Mouse (Mus musculus) limb, embryonic 12.5 days (tissue): ENCODE data around the gene Adamtsl4. TPM values are rescaled to one million over a fixed set of nuclear protein-coding genes. Genes with fewer than 3 reads are reported as not detected.
"Not testable (repeated sequence)": the region's sequence is repeated elsewhere in the genome, so short reads cannot be mapped to it uniquely, and the experiment has no call there.

ENCODE experiments used
- ATAC-seq: fragments of 200-750 bp; cut with Nextera tagmentation; 2 replicates; pipeline ENCODE4 v1.8.0; 2017; ENCODE audit warnings: low read depth, moderate TSS enrichment; ENCODE audit not compliant: insufficient number of reproducible peaks, insufficient read depth, low FRiP score, low TSS enrichment
- H3K27ac ChIP-seq: fragments of 300-500 bp; sonication (generic); 2 replicates; pipeline ENCODE4 v1.5.1; 2016; ENCODE audit warnings: mild to moderate bottlenecking, moderate library complexity
- H3K27me3 ChIP-seq: fragments of 300-500 bp; sonication (generic); 2 replicates; pipeline ENCODE4 v1.6.1; 2016; ENCODE audit warnings: mild to moderate bottlenecking, moderate library complexity
- H3K36me3 ChIP-seq: fragments of 300-500 bp; sonication (generic); 2 replicates; pipeline ENCODE4 v1.6.1; 2016; ENCODE audit warnings: mild to moderate bottlenecking, moderate library complexity
- H3K4me1 ChIP-seq: fragments of 300-500 bp; sonication (generic); replicated peaks from 2 replicates; pipeline ENCODE4 v1.6.1; 2016
- H3K4me2 ChIP-seq: fragments of 300-500 bp; sonication (generic); 2 replicates; pipeline ENCODE4 v1.6.1; 2016; ENCODE audit warnings: mild to moderate bottlenecking, moderate library complexity
- H3K4me3 ChIP-seq: fragments of 300-500 bp; sonication (generic); replicated peaks from 2 replicates; pipeline ENCODE4 v1.5.1; 2016; ENCODE audit warnings: mild to moderate bottlenecking
- H3K9ac ChIP-seq: fragments of 300-500 bp; sonication (generic); replicated peaks from 2 replicates; pipeline ENCODE4 v1.6.1; 2016; ENCODE audit warnings: mild to moderate bottlenecking, moderate library complexity
- H3K9me3 ChIP-seq: fragments of 300-500 bp; sonication (generic); 2 replicates; pipeline ENCODE4 v1.6.1; 2016; ENCODE audit warnings: mild to moderate bottlenecking, moderate library complexity
- WGBS: fragments of 180-500 bp; shearing (Covaris S2); methylation state at CpG from one replicate; pipeline ENCODE4 v1.1.7; 2016; 5-methylcytosine and 5-hydroxymethylcytosine counted together
- polyA plus RNA-seq: library from polyadenylated mRNA; unstranded; fragments of >200 nt; fragmentation: Nextera tagmentation; extraction: Ambion mirVana; gene quantifications from 2 replicates; pipeline ENCODE4 v1.2.1, GENCODE M21; 2016

Adamtsl4 gene
- polyA plus RNA-seq, 1 experiment from 2014 or later: 0.71 TPM

GRCm38 (mm10) chr3:95658868-95659712 is 28.6 kb downstream of the Adamtsl4 start:
- Histone ChIP-seq H3K27ac (peak overlapping the region; percentile 99), H3K9ac (peak overlapping the region; percentile 99), H3K36me3 (peaks cover 39% of the 10 kb centered on the region), H3K4me3 (peak overlapping the region; percentile 99), H3K4me2 (peak overlapping the region; percentile 83), H3K9me3 (no peaks in the 10 kb centered on the region), H3K4me1 (peaks cover 34% of the 10 kb centered on the region), H3K27me3 (no peaks in the 10 kb centered on the region)
- WGBS: under 1% methylated on average over 112 of the region's 113 CpGs
- ATAC-seq: peak; percentile 38; the same call in 1 of the 2 replicates

GRCm38 (mm10) chr3:95658236-95658867 is 29.4 kb downstream of the Adamtsl4 start, which contains the start of gene Mcl1:
Gene Mcl1, plus strand, starts transcription at chr3:95658788.
- peak within 1 kb of the TSS; percentile 99 for H3K4me3 ChIP-seq
- peak within 1 kb of the TSS; percentile 99 for H3K27ac ChIP-seq
- peak within 1 kb of the TSS; percentile 99 for H3K9ac ChIP-seq
- peak; percentile 96 for ATAC-seq
- H3K27me3 ChIP-seq: no peaks in the 10 kb centered on the region
- H3K4me2 ChIP-seq: peak within 1 kb of the TSS; percentile 83
- H3K36me3 ChIP-seq: peaks cover 32% of the 10 kb centered on the region
- WGBS: under 1% methylated on average over 43 of the region's 43 CpGs
- H3K9me3 ChIP-seq: no peaks in the 10 kb centered on the region
- H3K4me1 ChIP-seq: peaks cover 35% of the 10 kb centered on the region

GRCm38 (mm10) chr3:95657711-95658110 is 30.0 kb downstream of the Adamtsl4 start:
- peak overlapping the region; percentile 99 for H3K4me3 ChIP-seq
- peaks cover 38% of the 10 kb centered on the region for H3K4me1 ChIP-seq
- ATAC-seq: no peak
- peak overlapping the region; percentile 99 for H3K27ac ChIP-seq
- H3K27me3 ChIP-seq: no peaks in the 10 kb centered on the region
- peak overlapping the region; percentile 83 for H3K4me2 ChIP-seq
- no peaks in the 10 kb centered on the region for H3K9me3 ChIP-seq
- WGBS: 86% methylated on average over 3 of the region's 3 CpGs
- H3K36me3 ChIP-seq: peaks cover 25% of the 10 kb centered on the region
- peak overlapping the region; percentile 99 for H3K9ac ChIP-seq

- peaks cover 19% of the 10 kb centered on the region for H3K36me3 ChIP-seq
- H3K4me3 ChIP-seq: no peak overlapping the region
- H3K27me3 ChIP-seq: no peaks in the 10 kb centered on the region
- H3K4me1 ChIP-seq: peaks cover 38% of the 10 kb centered on the region
- no peak overlapping the region for H3K4me2 ChIP-seq
- H3K9me3 ChIP-seq: no peaks in the 10 kb centered on the region
- WGBS: 91% methylated on average over 3 of the region's 3 CpGs
- no peak overlapping the region for H3K27ac ChIP-seq
- H3K9ac ChIP-seq: no peak overlapping the region
- no peak for ATAC-seq
Measured at GRCm38 (mm10) chr3:95657108-95657507, 30.6 kb downstream of the Adamtsl4 start.

GRCm38 (mm10) chr3:95655437-95655836 is 32.3 kb downstream of the Adamtsl4 start:
- Histone ChIP-seq H3K4me2 (no peak overlapping the region), H3K36me3 (peaks cover 4% of the 10 kb centered on the region), H3K4me1 (peaks cover 23% of the 10 kb centered on the region), H3K9ac (no peak overlapping the region), H3K27me3 (no peaks in the 10 kb centered on the region), H3K9me3 (no peaks in the 10 kb centered on the region), H3K27ac (no peak overlapping the region), H3K4me3 (no peak overlapping the region)
- ATAC-seq: no peak
- WGBS: 92% methylated on average over 5 of the region's 5 CpGs

- not testable (repeated sequence) for H3K4me3 ChIP-seq, H3K9ac ChIP-seq, H3K27me3 ChIP-seq, H3K27ac ChIP-seq, H3K36me3 ChIP-seq, H3K4me2 ChIP-seq, ATAC-seq, H3K9me3 ChIP-seq
- peaks cover 19% of the 10 kb centered on the region for H3K4me1 ChIP-seq
- 84% methylated on average over 3 of the region's 3 CpGs for WGBS
Measured at GRCm38 (mm10) chr3:95654371-95654770, 33.3 kb downstream of the Adamtsl4 start.

GRCm38 (mm10) chr3:95653473-95654034 is 34.2 kb downstream of the Adamtsl4 start:
- no peak for ATAC-seq
- peak overlapping the region; percentile 62; the same call in 1 of the 2 replicates for H3K27ac ChIP-seq
- no peaks in the 10 kb centered on the region for H3K27me3 ChIP-seq
- peaks cover 19% of the 10 kb centered on the region for H3K4me1 ChIP-seq
- H3K9me3 ChIP-seq: no peaks in the 10 kb centered on the region
- no peak overlapping the region for H3K9ac ChIP-seq
- WGBS: 31% methylated on average over 11 of the region's 11 CpGs
- no peak overlapping the region for H3K4me3 ChIP-seq
- H3K4me2 ChIP-seq: no peak overlapping the region
- H3K36me3 ChIP-seq: no peaks in the 10 kb centered on the region

- no peaks in the 10 kb centered on the region for H3K9me3 ChIP-seq
Measured at GRCm38 (mm10) chr3:95652871-95653270, 34.8 kb downstream of the Adamtsl4 start.

GRCm38 (mm10) chr3:95652204-95652811 is 35.4 kb downstream of the Adamtsl4 start:
- H3K4me2 ChIP-seq: no peak overlapping the region
- H3K27me3 ChIP-seq: no peaks in the 10 kb centered on the region
- ATAC-seq: no peak
- no peak overlapping the region for H3K4me3 ChIP-seq
- no peak overlapping the region for H3K27ac ChIP-seq
- no peaks in the 10 kb centered on the region for H3K9me3 ChIP-seq
- 63% methylated on average over 7 of the region's 7 CpGs for WGBS
- H3K9ac ChIP-seq: no peak overlapping the region
- peaks cover 19% of the 10 kb centered on the region for H3K4me1 ChIP-seq
- H3K36me3 ChIP-seq: no peaks in the 10 kb centered on the region

More at GRCm38 (mm10) chr3:95652871-95653270, 34.8 kb downstream of the Adamtsl4 start:
- no peak overlapping the region for H3K4me3 ChIP-seq
- no peaks in the 10 kb centered on the region for H3K27me3 ChIP-seq
- H3K4me1 ChIP-seq: peaks cover 19% of the 10 kb centered on the region
- ATAC-seq: no peak
- H3K36me3 ChIP-seq: no peaks in the 10 kb centered on the region
- 21% methylated on average over 6 of the region's 6 CpGs for WGBS
- no peak overlapping the region for H3K27ac ChIP-seq
- no peak overlapping the region for H3K4me2 ChIP-seq
- H3K9ac ChIP-seq: no peak overlapping the region

- H3K27ac ChIP-seq: no peak overlapping the region
- no peaks in the 10 kb centered on the region for H3K9me3 ChIP-seq
- no peak overlapping the region for H3K9ac ChIP-seq
- no peak overlapping the region for H3K4me3 ChIP-seq
- peaks cover 19% of the 10 kb centered on the region for H3K4me1 ChIP-seq
- ATAC-seq: no peak
- no peaks in the 10 kb centered on the region for H3K27me3 ChIP-seq
- 89% methylated on average over 16 of the region's 16 CpGs for WGBS
- no peak overlapping the region for H3K4me2 ChIP-seq
- H3K36me3 ChIP-seq: no peaks in the 10 kb centered on the region
Measured at GRCm38 (mm10) chr3:95651391-95652203, 36.1 kb downstream of the Adamtsl4 start.
